Mouse (Mus musculus): ENCODE data around the gene Ppp1r14a. TPM values are rescaled to one million over a fixed set of nuclear protein-coding genes. Genes with fewer than 3 reads are reported as not detected.

Ppp1r14a gene
- polyA plus RNA-seq (2014; fragmentation: Nextera tagmentation; extraction: Ambion mirVana): 33.9 and 37.0 TPM in 2 replicates

DNA sequence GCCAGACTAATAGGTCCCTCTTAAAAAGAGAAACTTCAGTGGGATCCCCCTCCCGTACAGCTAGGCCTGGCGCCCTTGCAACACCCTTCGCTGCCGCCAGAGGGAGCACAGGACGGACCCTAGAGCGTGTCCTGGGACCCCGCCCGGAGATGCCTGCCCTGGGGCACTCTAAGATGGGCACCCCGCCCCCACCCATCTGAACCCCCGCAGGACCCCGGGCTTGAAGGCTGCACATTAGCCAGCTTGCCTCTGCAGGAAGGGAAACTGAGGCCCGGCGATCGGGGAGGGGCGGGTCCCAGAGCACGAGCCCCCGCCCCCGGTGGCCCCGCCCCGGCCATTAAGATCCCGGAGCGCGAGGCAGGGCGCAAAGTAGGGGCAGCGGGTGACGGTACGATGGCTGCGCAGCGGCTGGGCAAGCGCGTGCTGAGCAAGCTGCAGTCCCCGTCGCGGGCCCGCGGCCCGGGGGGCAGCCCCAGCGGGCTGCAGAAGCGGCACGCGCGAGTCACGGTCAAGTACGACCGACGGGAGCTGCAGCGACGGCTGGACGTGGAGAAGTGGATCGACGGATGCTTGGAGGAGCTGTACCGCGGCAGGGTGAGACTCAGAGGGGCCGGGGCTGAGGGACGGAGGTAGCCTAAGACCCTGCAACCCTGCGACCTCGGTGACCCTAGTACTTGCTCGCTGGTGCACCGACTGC, at the start of gene Ppp1r14a:
Gene Ppp1r14a (plus strand): TSS at position 367 of the 697 bp plus-strand sequence.
- Histone ChIP-seq H3K36me3 (ENCODE audit: control insufficient read depth, insufficient read depth, low read length) (no peaks in the 10 kb centered on the region), H3K4me3 (ENCODE audit: low read depth, low read length) (peak within 1 kb of the TSS; percentile 51), H3K27ac (ENCODE audit: low read depth, low read length) (peak within 1 kb of the TSS; percentile 58), H3K9ac (ENCODE audit: low read depth, low read length) (peak within 1 kb of the TSS; percentile 52), H3K4me1 (replicated peaks; ENCODE audit: control insufficient read depth, insufficient read depth, low read length) (peaks cover 19% of the 10 kb centered on the region), H3K4me2 (replicated peaks; ENCODE audit: low read depth, low read length) (peak within 1 kb of the TSS; percentile 83), H3K27me3 (ENCODE audit: control insufficient read depth, insufficient read depth, low read length) (no peaks in the 10 kb centered on the region), H3K9me3 (ENCODE audit: control insufficient read depth, low read length) (no peaks in the 10 kb centered on the region)
- ATAC-seq (ENCODE audit: low FRiP score) (peak; percentile 21; the same call in 1 of the 2 replicates), DNase-seq (ENCODE audit: low spot score) (peak; percentile 91)
- WGBS: under 1% methylated on average over 58 of the region's 59 CpGs

DNA sequence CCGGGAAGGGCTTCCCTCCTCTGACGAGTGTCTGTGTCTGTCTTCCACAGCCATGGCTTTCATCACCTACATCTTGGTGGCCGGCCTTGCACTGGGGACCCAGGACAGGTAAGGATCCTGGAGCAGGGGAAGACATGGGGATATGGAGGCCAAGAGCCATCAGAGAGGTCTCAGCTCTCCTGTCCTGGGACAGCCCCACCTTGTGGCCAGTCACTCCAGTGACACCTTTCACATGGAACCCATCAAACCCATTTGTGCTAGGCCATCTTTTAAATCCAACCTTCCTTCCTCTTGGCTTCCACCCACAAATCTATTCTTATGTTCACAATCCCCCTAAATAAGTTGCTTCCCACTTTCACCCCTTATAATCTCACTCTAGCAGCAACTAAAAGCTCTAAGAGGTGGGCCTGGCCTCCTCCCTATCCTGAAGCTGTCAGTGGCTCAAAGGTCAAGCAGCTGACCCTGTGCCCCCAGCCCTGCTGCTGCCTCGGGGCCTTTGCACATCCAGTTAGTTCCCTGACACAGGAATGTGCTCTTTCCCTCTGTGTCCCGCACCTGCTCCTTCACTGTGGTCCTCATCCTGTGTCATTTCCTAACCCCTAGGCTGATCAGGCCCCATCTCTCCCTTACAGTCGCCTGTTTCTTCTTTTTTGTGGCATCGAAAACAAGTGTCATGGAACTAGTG, 44.2 kb upstream of the Ppp1r14a start:
- DNase-seq (ENCODE audit: low spot score) (peak; percentile 39), ATAC-seq (ENCODE audit: low FRiP score) (no peak)
- Histone ChIP-seq H3K4me3 (ENCODE audit: low read depth, low read length) (no peak overlapping the region), H3K27me3 (ENCODE audit: control insufficient read depth, insufficient read depth, low read length) (peaks cover 6% of the 10 kb centered on the region), H3K36me3 (ENCODE audit: control insufficient read depth, insufficient read depth, low read length) (0 out of 2 replicates have a peak, but pooled peaks cover 2% of the 10 kb centered on the region), H3K9me3 (ENCODE audit: control insufficient read depth, low read length) (no peaks in the 10 kb centered on the region), H3K27ac (ENCODE audit: low read depth, low read length) (no peak overlapping the region), H3K4me1 (replicated peaks; ENCODE audit: control insufficient read depth, insufficient read depth, low read length) (0 out of 2 replicates have a peak, but pooled peaks cover 4% of the 10 kb centered on the region), H3K4me2 (replicated peaks; ENCODE audit: low read depth, low read length) (no peak overlapping the region), H3K9ac (ENCODE audit: low read depth, low read length) (no peak overlapping the region)
- 83% methylated on average over 7 of the region's 7 CpGs for whole genome bisulfite sequencing

DNA sequence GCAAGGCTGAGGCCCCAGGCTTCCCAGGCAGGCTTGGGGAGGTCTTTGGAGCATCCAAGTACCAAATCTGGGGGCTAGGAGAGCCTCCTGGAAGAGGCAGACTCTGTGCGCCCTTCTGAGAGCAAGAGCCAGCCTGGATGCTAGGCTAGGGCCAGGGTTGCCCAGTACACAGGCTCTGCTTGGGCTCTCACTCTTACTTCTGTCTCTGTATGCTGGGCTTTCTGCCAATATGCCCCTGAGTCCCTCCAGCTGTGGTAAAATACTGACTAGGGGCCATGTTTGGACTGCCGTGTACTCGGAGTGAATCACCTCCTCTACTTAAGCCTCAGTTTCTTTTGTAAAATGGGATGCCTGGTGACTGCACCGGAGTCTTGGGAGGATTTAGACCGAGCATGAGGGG, 43.1 kb upstream of the Ppp1r14a start:
- Histone ChIP-seq H3K9me3 (ENCODE audit: control insufficient read depth, low read length) (no peaks in the 10 kb centered on the region), H3K27ac (ENCODE audit: low read depth, low read length) (no peak overlapping the region), H3K27me3 (ENCODE audit: control insufficient read depth, insufficient read depth, low read length) (peaks cover 6% of the 10 kb centered on the region), H3K9ac (ENCODE audit: low read depth, low read length) (no peak overlapping the region), H3K4me2 (replicated peaks; ENCODE audit: low read depth, low read length) (no peak overlapping the region), H3K36me3 (ENCODE audit: control insufficient read depth, insufficient read depth, low read length) (0 out of 2 replicates have a peak, but pooled peaks cover 2% of the 10 kb centered on the region), H3K4me3 (ENCODE audit: low read depth, low read length) (no peak overlapping the region), H3K4me1 (replicated peaks; ENCODE audit: control insufficient read depth, insufficient read depth, low read length) (0 out of 2 replicates have a peak, but pooled peaks cover 4% of the 10 kb centered on the region)
- no peak for ATAC-seq (ENCODE audit: low FRiP score)
- DNase-seq (ENCODE audit: low spot score): no peak
- 92% methylated on average over 5 of the region's 5 CpGs for whole genome bisulfite sequencing

DNA sequence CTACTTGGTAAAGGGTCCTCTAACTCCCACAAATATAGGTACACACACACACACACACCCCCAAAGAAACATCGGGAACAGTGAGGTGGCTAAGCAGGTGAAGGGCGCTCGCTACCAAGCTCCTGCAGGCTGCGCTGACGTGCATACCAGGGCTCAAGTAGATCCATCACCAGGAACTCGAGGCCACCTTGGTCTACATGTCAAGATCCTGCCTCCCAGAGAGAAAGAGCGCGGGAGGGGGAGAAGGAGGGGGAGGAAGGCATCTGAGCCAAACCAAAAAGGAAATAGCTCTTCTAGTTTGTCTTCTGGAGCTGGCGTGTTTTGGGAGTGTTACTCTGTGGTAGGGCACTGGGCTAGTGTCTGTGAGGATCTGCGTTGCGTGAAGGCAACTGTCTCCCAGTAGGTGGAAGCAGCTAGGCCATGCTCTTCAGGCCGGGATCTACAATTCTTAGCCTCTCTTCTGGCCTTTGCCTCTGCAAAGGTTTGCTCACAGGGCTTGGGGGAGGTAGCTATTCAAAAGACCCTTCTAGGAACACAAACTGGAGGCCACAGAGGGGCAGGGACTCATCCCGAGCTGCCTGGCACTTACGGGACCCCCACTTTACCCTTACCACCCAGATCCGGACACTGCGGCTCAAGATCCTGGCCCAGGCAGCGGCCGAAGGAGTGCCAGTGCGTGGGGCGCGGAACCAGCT, 42.3 kb upstream of the Ppp1r14a start:
- 0 out of 2 replicates have a peak, but pooled peaks cover 4% of the 10 kb centered on the region for H3K4me1 ChIP-seq (replicated peaks; ENCODE audit: control insufficient read depth, insufficient read depth, low read length)
- H3K27ac ChIP-seq (ENCODE audit: low read depth, low read length): no peak overlapping the region
- H3K4me3 ChIP-seq (ENCODE audit: low read depth, low read length): no peak overlapping the region
- ATAC-seq (ENCODE audit: low FRiP score) (no peak), DNase-seq (ENCODE audit: low spot score) (no peak)
- H3K36me3 ChIP-seq (ENCODE audit: control insufficient read depth, insufficient read depth, low read length): 0 out of 2 replicates have a peak, but pooled peaks cover 2% of the 10 kb centered on the region
- 85% methylated on average over 21 of the region's 21 CpGs for WGBS
- no peak overlapping the region for H3K4me2 ChIP-seq (replicated peaks; ENCODE audit: low read depth, low read length)
- H3K9me3 ChIP-seq (ENCODE audit: control insufficient read depth, low read length): no peaks in the 10 kb centered on the region
- H3K9ac ChIP-seq (ENCODE audit: low read depth, low read length): no peak overlapping the region
- peaks cover 6% of the 10 kb centered on the region for H3K27me3 ChIP-seq (ENCODE audit: control insufficient read depth, insufficient read depth, low read length)

DNA sequence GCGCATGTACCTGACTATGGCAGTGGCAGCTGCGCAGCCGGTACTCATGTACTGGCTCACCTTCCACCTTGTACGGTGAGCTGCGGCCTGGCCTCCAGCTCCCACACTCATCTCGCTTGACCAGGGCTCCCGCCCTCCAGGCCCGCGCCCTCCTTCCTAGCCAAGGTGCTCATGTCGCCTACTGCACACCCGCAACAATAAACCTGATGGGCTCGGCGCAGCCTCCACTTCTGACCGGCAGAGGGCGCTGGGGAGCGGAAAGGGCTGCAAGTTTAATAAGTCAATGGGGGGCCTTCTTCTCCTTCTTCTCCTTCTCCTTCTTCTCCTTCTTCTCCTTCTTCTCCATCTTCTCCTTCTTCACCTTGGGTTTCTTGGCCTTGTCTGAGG, 41.8 kb upstream of the Ppp1r14a start:
- Histone ChIP-seq H3K36me3 (ENCODE audit: control insufficient read depth, insufficient read depth, low read length) (0 out of 2 replicates have a peak, but pooled peaks cover 2% of the 10 kb centered on the region), H3K27ac (ENCODE audit: low read depth, low read length) (no peak overlapping the region), H3K9ac (ENCODE audit: low read depth, low read length) (no peak overlapping the region), H3K9me3 (ENCODE audit: control insufficient read depth, low read length) (no peaks in the 10 kb centered on the region), H3K4me2 (replicated peaks; ENCODE audit: low read depth, low read length) (peak overlapping the region; percentile 35), H3K27me3 (ENCODE audit: control insufficient read depth, insufficient read depth, low read length) (peaks cover 6% of the 10 kb centered on the region), H3K4me3 (ENCODE audit: low read depth, low read length) (no peak overlapping the region), H3K4me1 (replicated peaks; ENCODE audit: control insufficient read depth, insufficient read depth, low read length) (0 out of 2 replicates have a peak, but pooled peaks cover 4% of the 10 kb centered on the region)
- ATAC-seq (ENCODE audit: low FRiP score) (0 out of 2 replicates have a peak, but pooled peaks have one; percentile 33), DNase-seq (ENCODE audit: low spot score) (peak; percentile 87)
- WGBS: 27% methylated on average over 16 of the region's 16 CpGs

DNA sequence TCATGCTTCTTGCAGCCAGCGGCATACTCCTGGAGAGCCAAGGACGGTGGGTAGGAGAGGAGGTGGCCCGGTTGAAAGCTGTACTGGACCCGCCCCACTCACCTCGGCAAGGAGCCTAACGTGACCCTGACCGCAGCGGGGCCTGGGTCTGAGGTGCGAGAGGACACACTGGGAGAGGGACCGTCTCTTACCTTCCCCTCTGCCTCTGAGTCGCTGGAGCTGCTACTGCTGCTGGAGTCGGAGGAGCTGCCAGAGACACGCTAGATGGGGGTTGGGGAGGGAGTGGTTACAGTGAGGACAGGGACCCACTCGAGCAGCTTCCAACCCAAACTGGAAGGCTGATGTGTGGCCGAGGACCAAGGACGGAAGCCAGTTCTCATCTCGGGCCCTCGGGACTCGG, 41.4 kb upstream of the Ppp1r14a start:
- Histone ChIP-seq H3K36me3 (ENCODE audit: control insufficient read depth, insufficient read depth, low read length) (0 out of 2 replicates have a peak, but pooled peaks cover 2% of the 10 kb centered on the region), H3K27ac (ENCODE audit: low read depth, low read length) (no peak overlapping the region), H3K4me2 (replicated peaks; ENCODE audit: low read depth, low read length) (peak overlapping the region; percentile 35), H3K27me3 (ENCODE audit: control insufficient read depth, insufficient read depth, low read length) (peaks cover 6% of the 10 kb centered on the region), H3K9ac (ENCODE audit: low read depth, low read length) (no peak overlapping the region; the same call in 1 of the 2 replicates), H3K9me3 (ENCODE audit: control insufficient read depth, low read length) (no peaks in the 10 kb centered on the region), H3K4me3 (ENCODE audit: low read depth, low read length) (peak overlapping the region; percentile 18; the same call in 1 of the 2 replicates), H3K4me1 (replicated peaks; ENCODE audit: control insufficient read depth, insufficient read depth, low read length) (0 out of 2 replicates have a peak, but pooled peaks cover 4% of the 10 kb centered on the region)
- DNase-seq (ENCODE audit: low spot score) (peak; percentile 37), ATAC-seq (ENCODE audit: low FRiP score) (peak; percentile 41; the same call in 1 of the 2 replicates)
- 12% methylated on average over 19 of the region's 19 CpGs for WGBS

DNA sequence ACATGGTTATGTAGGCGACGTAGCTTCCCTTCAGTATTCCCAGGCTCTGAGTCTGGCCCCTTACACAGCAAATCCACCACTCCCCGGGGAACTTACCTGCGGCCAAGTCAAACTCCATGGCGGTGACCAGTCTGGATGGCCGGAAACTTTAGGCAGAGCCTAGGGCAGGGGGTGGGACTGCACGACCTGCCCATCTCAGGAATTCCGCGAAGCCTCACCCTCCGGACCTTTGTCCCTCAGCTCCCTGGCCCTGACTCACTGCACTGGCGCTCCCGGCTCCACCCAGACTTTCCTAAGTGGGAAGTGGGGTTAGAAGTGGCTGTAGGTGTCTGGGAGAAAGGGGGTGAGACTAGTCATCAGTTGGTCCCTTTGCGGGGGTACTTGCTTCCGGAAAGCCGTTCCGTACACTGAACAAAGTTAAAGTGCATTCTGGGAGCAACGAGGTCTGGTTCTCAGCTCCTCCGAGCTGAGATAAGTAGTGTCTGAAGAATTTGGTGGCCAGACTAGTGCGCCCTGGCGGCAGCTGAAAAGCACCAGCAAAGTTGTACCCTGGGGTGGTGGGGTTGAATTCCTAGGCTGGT, 40.8 kb upstream of the Ppp1r14a start, which contains the start of gene 2200002D01Rik:
Gene 2200002D01Rik (minus strand): TSS at position 206 of the 581 bp plus-strand sequence.
- 8% methylated on average over 20 of the region's 20 CpGs for WGBS
- H3K9ac ChIP-seq (ENCODE audit: low read depth, low read length): peak within 1 kb of the TSS; percentile 32
- DNase-seq (ENCODE audit: low spot score) (peak; percentile 39), ATAC-seq (ENCODE audit: low FRiP score) (no peak)
- peak within 1 kb of the TSS; percentile 35 for H3K4me2 ChIP-seq (replicated peaks; ENCODE audit: low read depth, low read length)
- no peaks in the 10 kb centered on the region for H3K9me3 ChIP-seq (ENCODE audit: control insufficient read depth, low read length)
- H3K27me3 ChIP-seq (ENCODE audit: control insufficient read depth, insufficient read depth, low read length): peaks cover 6% of the 10 kb centered on the region
- H3K4me3 ChIP-seq (ENCODE audit: low read depth, low read length): peak within 1 kb of the TSS; percentile 18; the same call in 1 of the 2 replicates
- H3K27ac ChIP-seq (ENCODE audit: low read depth, low read length): no peak within 1 kb of the TSS
- 0 out of 2 replicates have a peak, but pooled peaks cover 4% of the 10 kb centered on the region for H3K4me1 ChIP-seq (replicated peaks; ENCODE audit: control insufficient read depth, insufficient read depth, low read length)
- H3K36me3 ChIP-seq (ENCODE audit: control insufficient read depth, insufficient read depth, low read length): 0 out of 2 replicates have a peak, but pooled peaks cover 2% of the 10 kb centered on the region

DNA sequence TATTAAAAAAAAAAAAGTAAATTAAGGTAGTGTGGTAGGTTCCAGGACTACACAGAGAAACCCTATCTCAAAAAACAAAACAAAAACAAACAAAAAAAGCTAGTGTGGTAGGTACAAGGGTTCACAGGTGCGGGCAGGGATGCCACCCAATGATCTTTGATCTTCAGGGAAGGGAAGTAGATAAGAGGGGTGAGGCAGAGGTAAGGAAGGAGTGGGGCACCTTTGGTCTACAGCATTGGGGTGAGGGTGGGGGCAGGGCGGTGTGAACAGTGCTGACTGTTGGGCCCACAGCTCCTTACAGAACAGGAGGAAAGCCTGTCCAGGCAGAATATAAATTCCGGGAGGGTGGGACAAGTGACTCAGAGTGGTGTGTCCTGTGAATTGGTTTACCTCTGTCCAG, 37.9 kb upstream of the Ppp1r14a start:
- whole genome bisulfite sequencing: 82% methylated on average over 3 of the region's 3 CpGs
- no peak overlapping the region for H3K9ac ChIP-seq (ENCODE audit: low read depth, low read length)
- no peak for DNase-seq (ENCODE audit: low spot score)
- H3K27me3 ChIP-seq (ENCODE audit: control insufficient read depth, insufficient read depth, low read length): peaks cover 6% of the 10 kb centered on the region
- H3K4me2 ChIP-seq (replicated peaks; ENCODE audit: low read depth, low read length): no peak overlapping the region
- no peak for ATAC-seq (ENCODE audit: low FRiP score)
- H3K36me3 ChIP-seq (ENCODE audit: control insufficient read depth, insufficient read depth, low read length): 0 out of 2 replicates have a peak, but pooled peaks cover 2% of the 10 kb centered on the region
- no peaks in the 10 kb centered on the region for H3K9me3 ChIP-seq (ENCODE audit: control insufficient read depth, low read length)
- no peak overlapping the region for H3K4me3 ChIP-seq (ENCODE audit: low read depth, low read length)
- H3K27ac ChIP-seq (ENCODE audit: low read depth, low read length): no peak overlapping the region
- 0 out of 2 replicates have a peak, but pooled peaks cover 4% of the 10 kb centered on the region for H3K4me1 ChIP-seq (replicated peaks; ENCODE audit: control insufficient read depth, insufficient read depth, low read length)
